Mouse (Mus musculus): ENCODE results near the gene Aadac. TPM values are rescaled to one million over a fixed set of nuclear protein-coding genes. Genes with fewer than 3 reads are reported as not detected.

The Aadac gene
- total RNA-seq, 2 experiments from 2014 or later = not detected

GRCm38 (mm10) chr3:60081648-60082047 lies 56.1 kb downstream of the Aadac start, which contains the start of gene Sucnr1:
TSS of gene Sucnr1 (plus strand) at chr3:60081869.
- TF ChIP-seq CTCF (IDR thresholded peaks at IDR 0.05) = no peak
- H3K4me3 ChIP-seq = no peak within 1 kb of the TSS
- H3K27ac ChIP-seq = no peak within 1 kb of the TSS
- DNase-seq (ENCODE audit: extremely low spot score in 1 of 2, low spot score in 2 of 2) = no peak
- intact Hi-C loops (cut with DNase I) = no loop called here

DNA sequence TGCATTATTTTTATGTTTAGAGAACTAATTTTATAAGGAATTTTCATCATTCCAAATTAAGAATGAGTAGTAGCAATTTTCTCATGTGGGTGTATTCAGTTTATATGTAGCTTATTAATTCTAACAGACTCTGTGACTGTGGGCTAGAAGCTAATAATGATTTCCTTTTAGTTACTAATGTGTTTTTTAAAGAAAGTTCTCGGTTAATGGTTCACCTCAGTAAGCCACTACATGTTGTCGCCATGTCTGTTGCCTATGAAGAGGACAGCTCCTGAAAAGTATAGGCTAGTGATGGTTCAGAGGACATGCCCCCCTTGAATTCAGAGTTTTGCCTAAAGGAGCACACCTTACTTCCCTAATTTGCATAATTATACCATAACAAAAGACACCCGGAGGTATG lies 57.2 kb downstream of the Aadac start:
- Histone ChIP-seq H3K27ac (no peak overlapping the region), H3K4me3 (no peak overlapping the region)
- intact Hi-C loops (cut with DNase I) = no loop called here
- TF ChIP-seq CTCF (IDR thresholded peaks at IDR 0.05) = no peak
- DNase-seq (ENCODE audit: extremely low spot score in 1 of 2, low spot score in 2 of 2) = no peak

DNA sequence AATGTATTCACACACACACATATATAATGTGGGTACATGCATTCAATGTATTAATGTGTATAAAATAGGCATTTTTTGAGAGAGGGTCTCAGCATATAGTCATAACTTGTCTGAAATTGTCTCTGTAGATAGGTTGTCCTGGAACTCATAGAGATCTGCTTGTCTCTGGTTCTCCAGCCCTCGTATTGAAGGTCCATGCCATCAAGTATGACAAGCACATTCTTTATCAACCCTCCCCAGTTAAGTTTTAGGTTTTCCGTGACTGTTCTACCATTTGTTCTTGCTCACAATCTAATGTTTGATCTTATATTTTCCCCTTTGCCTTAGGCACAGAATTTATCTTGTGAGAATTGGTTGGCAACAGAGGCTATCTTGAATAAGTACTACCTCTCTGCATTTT lies 60.2 kb downstream of the Aadac start:
- Histone ChIP-seq H3K4me3 (no peak overlapping the region), H3K27ac (no peak overlapping the region)
- no peak for TF ChIP-seq CTCF (IDR thresholded peaks at IDR 0.05)
- no peak for DNase-seq (ENCODE audit: extremely low spot score in 1 of 2, low spot score in 2 of 2)
- intact Hi-C loops (cut with DNase I) = no loop called here

Other genes with a start within 250 kb of the Aadac start
- gene Gm8298, start 164.7 kb upstream of the Aadac start, total RNA-seq (2021) = not detected
- gene C130079G13Rik, start 100.5 kb upstream of the Aadac start, total RNA-seq (2021) = not detected
- gene Aadacl2, start 19.0 kb upstream of the Aadac start, total RNA-seq (2021) = not detected
- gene Sucnr1, start 56.2 kb downstream of the Aadac start, total RNA-seq (2021) = not detected

Measured in left cerebral cortex, adult 2 months (tissue).